12 mouse cellular contexts compared by ENCODE assay signal in genomic region chr6:30618735-30619134, GRCm38 (mm10). TPM values are rescaled to one million over a fixed set of nuclear protein-coding genes. Genes with fewer than 3 reads are reported as not detected.
DNase-seq lines count a peak whose midpoint lies in the region; ATAC-seq and TF ChIP-seq lines count a peak whose summit lies in the region.
"Had no signal": no experiment of that assay in that cellular context is flagged by ENCODE, and none has a peak within 500 bp of the region (broad histone marks: within the 10 kb centered on the region; RNA-seq: fewer than 3 reads in every experiment).

No protein-coding gene starts in this region.

- no peak for ATAC-seq in heart, embryonic 16.5 days (replicated peaks; ENCODE audit: extremely low read depth, insufficient read depth, low FRiP score)
- ATAC-seq in forebrain, embryonic 16.5 days = no peak
- no peak for ATAC-seq in limb, embryonic 14.5 days (ENCODE audit: low FRiP score, low read depth)
- no peak for ATAC-seq in megakaryocyte progenitor cell, adult 5-6 weeks (replicated peaks; ENCODE audit: poor library complexity)

- TF ChIP-seq POLR2A in limb, embryonic 14.5 days (IDR thresholded peaks at IDR 0.05; ENCODE audit: borderline replicate concordance, extremely low read depth, insufficient read depth, insufficient read length) = no peak

- H3K4me2 ChIP-seq in heart, embryonic 16.5 days (ENCODE audit: low read depth, low read length) = no peak overlapping the region
- no peak overlapping the region for H3K4me2 ChIP-seq in forebrain, embryonic 16.5 days (ENCODE audit: low read length)
- no peak overlapping the region for H3K4me2 ChIP-seq in limb, embryonic 14.5 days (replicated peaks; ENCODE audit: low read depth, low read length, severe bottlenecking)

- H3K27me3 ChIP-seq in heart, embryonic 16.5 days (ENCODE audit: control insufficient read depth, insufficient read depth, low read length) = no peaks in the 10 kb centered on the region
- no peaks in the 10 kb centered on the region for H3K27me3 ChIP-seq in embryonic facial prominence, embryonic 10.5 days (replicated peaks; ENCODE audit: low read depth, poor library complexity, severe bottlenecking)
- H3K27me3 ChIP-seq in forebrain, embryonic 16.5 days (replicated peaks; ENCODE audit: control insufficient read depth, insufficient read depth, low read length) = no peaks in the 10 kb centered on the region
- H3K27me3 ChIP-seq in limb, embryonic 14.5 days (ENCODE audit: control insufficient read depth, insufficient read depth, low read length) = no peaks in the 10 kb centered on the region

- H3K4me3 ChIP-seq in heart, embryonic 16.5 days (ENCODE audit: low read length) = no peak overlapping the region
- H3K4me3 ChIP-seq in embryonic facial prominence, embryonic 10.5 days = no peak overlapping the region
- H3K4me3 ChIP-seq in forebrain, embryonic 16.5 days (replicated peaks; ENCODE audit: low read length) = no peak overlapping the region
- H3K4me3 ChIP-seq in limb, embryonic 14.5 days (replicated peaks; ENCODE audit: low read length) = no peak overlapping the region

- no peaks in the 10 kb centered on the region for H3K9me3 ChIP-seq in heart, embryonic 16.5 days (replicated peaks; ENCODE audit: control insufficient read depth, low read length)
- H3K9me3 ChIP-seq in embryonic facial prominence, embryonic 10.5 days = no peaks in the 10 kb centered on the region
- H3K9me3 ChIP-seq in forebrain, embryonic 16.5 days (ENCODE audit: control insufficient read depth, low read length) = no peaks in the 10 kb centered on the region
- no peaks in the 10 kb centered on the region for H3K9me3 ChIP-seq in limb, embryonic 14.5 days (ENCODE audit: control insufficient read depth, low read length)

- H3K27ac ChIP-seq in heart, embryonic 16.5 days (ENCODE audit: low read length) = peak overlapping the region; percentile 24; the same call in 1 of the 2 replicates
- peak overlapping the region; percentile 89 for H3K27ac ChIP-seq in embryonic facial prominence, embryonic 10.5 days (replicated peaks)
- H3K27ac ChIP-seq in forebrain, embryonic 16.5 days (ENCODE audit: low read length) = peak overlapping the region; percentile 69
- peak overlapping the region; percentile 58; the same call in 1 of the 2 replicates for H3K27ac ChIP-seq in limb, embryonic 14.5 days (replicated peaks; ENCODE audit: low read depth, low read length)

- no peaks in the 10 kb centered on the region for H3K36me3 ChIP-seq in heart, embryonic 16.5 days (ENCODE audit: control insufficient read depth, insufficient read depth)
- H3K36me3 ChIP-seq in embryonic facial prominence, embryonic 10.5 days (replicated peaks) = no peaks in the 10 kb centered on the region
- no peaks in the 10 kb centered on the region for H3K36me3 ChIP-seq in forebrain, embryonic 16.5 days (ENCODE audit: control insufficient read depth, insufficient read depth)
- H3K36me3 ChIP-seq in limb, embryonic 14.5 days (ENCODE audit: control insufficient read depth, insufficient read depth, low read length) = no peaks in the 10 kb centered on the region

- peaks cover 52% of the 10 kb centered on the region for H3K4me1 ChIP-seq in heart, embryonic 16.5 days (ENCODE audit: control insufficient read depth, insufficient read depth, low read length)
- H3K4me1 ChIP-seq in embryonic facial prominence, embryonic 10.5 days = peaks cover 76% of the 10 kb centered on the region
- peaks cover 41% of the 10 kb centered on the region for H3K4me1 ChIP-seq in forebrain, embryonic 16.5 days (replicated peaks; ENCODE audit: control insufficient read depth, insufficient read depth, low read length)
- peaks cover 40% of the 10 kb centered on the region for H3K4me1 ChIP-seq in limb, embryonic 14.5 days (ENCODE audit: control insufficient read depth, insufficient read depth, low read length)

- 47% methylated on average over 6 of the region's 6 CpGs for WGBS in heart, embryonic 16.5 days
- WGBS in embryonic facial prominence, embryonic 10.5 days = 29% methylated on average over 6 of the region's 6 CpGs
- whole genome bisulfite sequencing in forebrain, embryonic 16.5 days = 25% methylated on average over 6 of the region's 6 CpGs
- WGBS in limb, embryonic 14.5 days = 55% methylated on average over 6 of the region's 6 CpGs

- 0 out of 2 replicates have a peak overlapping the region, but pooled peaks have one; percentile 10 for H3K9ac ChIP-seq in heart, embryonic 16.5 days (ENCODE audit: low read length)
- H3K9ac ChIP-seq in forebrain, embryonic 16.5 days (replicated peaks; ENCODE audit: low read depth, low read length) = no peak overlapping the region
- H3K9ac ChIP-seq in limb, embryonic 14.5 days (ENCODE audit: low read depth, low read length, severe bottlenecking) = no peak overlapping the region

- no peak for DNase-seq in heart, postnatal 4 days
- no peak for DNase-seq in embryonic facial prominence, embryonic 10.5 days (ENCODE audit: low spot score)
- no peak for DNase-seq in limb, embryonic 14.5 days (ENCODE audit: low spot score)
- no peak for DNase-seq in layer of hippocampus, adult 18-20 months (ENCODE audit: low spot score in 2 of 2)
- no peak for DNase-seq in kidney, adult 18-20 months
- DNase-seq: cerebellum, adult 9-11 months had no signal

RNA-seq across cellular contexts. Expression of gene Cpa5, which starts 7.9 kb away (rescaled TPM):
- 0.55 and 0.59 TPM in 2 replicates for polyA plus RNA-seq in heart, embryonic 16.5 days (2015; fragmentation: Nextera tagmentation; extraction: Ambion mirVana)
- under 1 TPM; 0.20 to 0.38 TPM for total RNA-seq in heart, postnatal 4 days (2021)
- 0.36 and 0.41 TPM in 2 replicates for polyA plus RNA-seq in embryonic facial prominence, embryonic 10.5 days (2016; fragmentation: Nextera tagmentation; extraction: Ambion mirVana)
- not detected in 2 replicates for polyA plus RNA-seq in forebrain, embryonic 16.5 days (2015; fragmentation: Nextera tagmentation; extraction: Ambion mirVana)
- polyA plus RNA-seq in limb, embryonic 14.5 days (2012; rRNA removed) = 0.81 and 0.87 TPM in 2 replicates
- 0.57 and 0.99 TPM in 2 replicates for polyA plus RNA-seq in limb, embryonic 14.5 days (2014; fragmentation: Nextera tagmentation; extraction: Ambion mirVana)
- not detected in 2 replicates for total RNA-seq in megakaryocyte progenitor cell, adult 5-6 weeks (2015)
- total RNA-seq in megakaryocyte progenitor cell, adult 5-6 weeks (2017) = not detected in 2 replicates
- not detected for total RNA-seq in layer of hippocampus, adult 18-20 months (2021)
- total RNA-seq: liver, adult 2 months; neutrophil, adult 5-6 weeks had no signal
- polyA plus RNA-seq: liver, adult 2 months had no signal

RNA-seq across cellular contexts. Expression of gene Cpa1, which starts 20.3 kb away (rescaled TPM):
- 6.5 and 7.2 TPM in 2 replicates for polyA plus RNA-seq in heart, embryonic 16.5 days (2015; fragmentation: Nextera tagmentation; extraction: Ambion mirVana)
- 1 to 10 TPM; 3.4 to 3.7 TPM for total RNA-seq in heart, postnatal 4 days (2021)
- polyA plus RNA-seq in embryonic facial prominence, embryonic 10.5 days (2016; fragmentation: Nextera tagmentation; extraction: Ambion mirVana) = 0.26 and 0.34 TPM in 2 replicates
- polyA plus RNA-seq in forebrain, embryonic 16.5 days (2015; fragmentation: Nextera tagmentation; extraction: Ambion mirVana) = 0.56 and 0.66 TPM in 2 replicates
- 1.4 and 2.8 TPM in 2 replicates for polyA plus RNA-seq in limb, embryonic 14.5 days (2012; rRNA removed)
- 1.1 and 1.3 TPM in 2 replicates for polyA plus RNA-seq in limb, embryonic 14.5 days (2014; fragmentation: Nextera tagmentation; extraction: Ambion mirVana)
- total RNA-seq in megakaryocyte progenitor cell, adult 5-6 weeks (2015) = not detected in 2 replicates
- not detected in 2 replicates for total RNA-seq in megakaryocyte progenitor cell, adult 5-6 weeks (2017)
- total RNA-seq in layer of hippocampus, adult 18-20 months (2021) = not detected
- total RNA-seq: neutrophil, adult 5-6 weeks had no signal

RNA-seq across cellular contexts. Expression of gene Cpa4, which starts 50.6 kb away (rescaled TPM):
- polyA plus RNA-seq in heart, embryonic 16.5 days (2015; fragmentation: Nextera tagmentation; extraction: Ambion mirVana) = 1.3 and 1.7 TPM in 2 replicates
- total RNA-seq in heart, postnatal 4 days (2021) = under 1 TPM; 0.16 to 0.19 TPM
- polyA plus RNA-seq in embryonic facial prominence, embryonic 10.5 days (2016; fragmentation: Nextera tagmentation; extraction: Ambion mirVana) = 0.85 and 1.1 TPM in 2 replicates
- 1.0 and 1.6 TPM in 2 replicates for polyA plus RNA-seq in forebrain, embryonic 16.5 days (2015; fragmentation: Nextera tagmentation; extraction: Ambion mirVana)
- 4.4 and 5.4 TPM in 2 replicates for polyA plus RNA-seq in limb, embryonic 14.5 days (2012; rRNA removed)
- 1.9 and 2.1 TPM in 2 replicates for polyA plus RNA-seq in limb, embryonic 14.5 days (2014; fragmentation: Nextera tagmentation; extraction: Ambion mirVana)
- not detected in 2 replicates for total RNA-seq in megakaryocyte progenitor cell, adult 5-6 weeks (2015)
- not detected in 2 replicates for total RNA-seq in megakaryocyte progenitor cell, adult 5-6 weeks (2017)
- total RNA-seq in layer of hippocampus, adult 18-20 months (2021) = not detected
- total RNA-seq: liver, adult 2 months; neutrophil, adult 5-6 weeks had no signal
- polyA plus RNA-seq: liver, adult 2 months; testis, adult 2 months had no signal

Comparison
In these comparisons a context has a peak if more than half of its experiments do, and no peak if none do; other contexts are left out.
1. H3K27ac ChIP-seq: peak in every context shown above with its lines; median percentile 89 in embryonic facial prominence, embryonic 10.5 days; 69 in forebrain, embryonic 16.5 days; 58 in limb, embryonic 14.5 days; 24 in heart, embryonic 16.5 days.